Comparison of ENCODE assay signal across 8 mouse cellular contexts in the genomic region with DNA sequence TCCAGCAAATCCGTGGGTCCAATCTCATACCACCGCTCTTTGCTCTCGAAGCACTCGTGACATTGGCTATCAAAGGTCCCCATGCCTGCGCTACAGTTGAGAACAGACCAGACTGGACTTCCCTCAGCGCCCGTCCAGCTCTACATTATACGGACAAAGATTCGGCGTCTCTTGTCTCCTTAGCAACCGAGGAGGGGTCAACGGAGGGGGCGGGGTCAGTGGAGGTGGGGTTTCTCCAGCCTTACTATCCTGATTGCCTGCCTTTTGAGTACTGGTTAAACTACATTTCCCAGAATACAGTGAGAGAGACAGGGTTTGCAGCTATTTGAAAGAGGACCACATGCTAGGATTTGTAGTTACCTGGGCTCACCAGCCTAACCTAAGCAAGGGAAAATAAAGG. TPM values are rescaled to one million over a fixed set of nuclear protein-coding genes. Genes with fewer than 3 reads are reported as not detected.
DNase-seq lines count a peak whose midpoint lies in the region; ATAC-seq and TF ChIP-seq lines count a peak whose summit lies in the region.

A gene (minus strand): TSS at position 169 of the 400 bp plus-strand sequence.

- no peak within 1 kb of the TSS for H3K9ac ChIP-seq in forebrain, embryonic 14.5 days (ENCODE audit: low read length)
- H3K9ac ChIP-seq in lung, embryonic 14.5 days, result no peak within 1 kb of the TSS

- intact Hi-C loops in heart, postnatal 25 days (cut with DNase I), result no loop called here

- H3K27me3 ChIP-seq in forebrain, embryonic 14.5 days (replicated peaks; ENCODE audit: control insufficient read depth, insufficient read depth, low read length), result no peaks in the 10 kb centered on the region
- no peaks in the 10 kb centered on the region for H3K27me3 ChIP-seq in lung, embryonic 14.5 days (ENCODE audit: insufficient read depth, low read length)

- WGBS in forebrain, embryonic 14.5 days, result 6% methylated on average over 13 of the region's 13 CpGs
- WGBS in lung, embryonic 14.5 days, result 6% methylated on average over 13 of the region's 13 CpGs

- peak within 1 kb of the TSS; percentile 3; the same call in 1 of the 2 replicates for H3K4me3 ChIP-seq in forebrain, embryonic 14.5 days (ENCODE audit: low read depth, low read length)
- H3K4me3 ChIP-seq in lung, embryonic 14.5 days (ENCODE audit: low read depth, low read length), result peak within 1 kb of the TSS; percentile 9; the same call in 1 of the 2 replicates

- H3K4me1 ChIP-seq in forebrain, embryonic 14.5 days (ENCODE audit: control insufficient read depth, insufficient read depth, low read length), result no peaks in the 10 kb centered on the region
- H3K4me1 ChIP-seq in lung, embryonic 14.5 days (ENCODE audit: insufficient read depth), result no peaks in the 10 kb centered on the region

- peak within 1 kb of the TSS; percentile 43 for H3K4me2 ChIP-seq in forebrain, embryonic 14.5 days (ENCODE audit: low read length)
- peak within 1 kb of the TSS; percentile 53 for H3K4me2 ChIP-seq in lung, embryonic 14.5 days

- no peak for TF ChIP-seq CTCF in lung, embryonic 14.5 days (IDR thresholded peaks at IDR 0.05; ENCODE audit: low read depth)

- H3K27ac ChIP-seq in forebrain, embryonic 14.5 days (ENCODE audit: low read depth, low read length), result no peak within 1 kb of the TSS
- no peak within 1 kb of the TSS for H3K27ac ChIP-seq in lung, embryonic 14.5 days (ENCODE audit: low read depth)

- no peaks in the 10 kb centered on the region for H3K9me3 ChIP-seq in forebrain, embryonic 14.5 days (replicated peaks; ENCODE audit: control insufficient read depth, low read length)
- no peaks in the 10 kb centered on the region for H3K9me3 ChIP-seq in lung, embryonic 14.5 days (ENCODE audit: low read depth, low read length)

- no peaks in the 10 kb centered on the region for H3K36me3 ChIP-seq in forebrain, embryonic 14.5 days (ENCODE audit: control insufficient read depth, insufficient read depth, low read length)
- H3K36me3 ChIP-seq in lung, embryonic 14.5 days (ENCODE audit: insufficient read depth), result no peaks in the 10 kb centered on the region

- peak; percentile 83 for ATAC-seq in forebrain, embryonic 14.5 days
- peak; percentile 90 for ATAC-seq in lung, embryonic 14.5 days (ENCODE audit: insufficient read depth)
- ATAC-seq in erythroblast, adult 5-6 weeks (replicated peaks; ENCODE audit: low FRiP score, poor library complexity, severe bottlenecking), result no peak

- peak; percentile 3 to 11 for DNase-seq in urinary bladder, adult 18-20 months (ENCODE audit: low spot score in 2 of 2)
- DNase-seq in urinary bladder, postnatal 10 days (ENCODE audit: low spot score), result no peak
- DNase-seq in forebrain, embryonic 14.5 days (ENCODE audit: low spot score), result peak; percentile 64
- peak; percentile 7 for DNase-seq in heart, postnatal 25 days (ENCODE audit: low spot score)
- peak; percentile 81 to 86 for DNase-seq in kidney, postnatal 36 days
- peak; percentile 71 for DNase-seq in lung, embryonic 14.5 days
- peak; percentile 32 for DNase-seq in retina, postnatal 7 days (ENCODE audit: low read depth, low spot score)

RNA-seq across cellular contexts. Expression of the gene that starts here (rescaled TPM):
- 1.5 and 1.6 TPM in 2 replicates for polyA plus RNA-seq in forebrain, embryonic 14.5 days (2014; fragmentation: Nextera tagmentation; extraction: Ambion mirVana)
- not detected for total RNA-seq in heart, postnatal 25 days (2021)
- not detected in 2 replicates for polyA plus RNA-seq in lung, embryonic 14.5 days (2014; fragmentation: Nextera tagmentation; extraction: Ambion mirVana)
- not detected in 2 replicates for total RNA-seq in erythroblast, adult 5-6 weeks (2015; ENCODE audit: low replicate concordance)
- total RNA-seq in erythroblast, adult 5-6 weeks (2017; ENCODE audit: low replicate concordance), result not detected in 2 replicates

Comparison
In these comparisons a context has a peak if more than half of its experiments do, and no peak if none do; other contexts are left out.
1. Peak in DNase-seq in heart, postnatal 25 days; RNA of the gene not detected or under 1 TPM.
2. Peak in DNase-seq, ATAC-seq, H3K4me3 ChIP-seq and H3K4me2 ChIP-seq in lung, embryonic 14.5 days; RNA of the gene not detected or under 1 TPM.